Mouse (Mus musculus): ENCODE data around the gene Ksr1. TPM values are rescaled to one million over a fixed set of nuclear protein-coding genes. Genes with fewer than 3 reads are reported as not detected.

Gene Ksr1
- polyA plus RNA-seq, 1 experiment: 28.1 TPM

GRCm38 (mm10) chr11:79033021-79033420 is 113.2 kb downstream of the Ksr1 start:
- Histone ChIP-seq H3K36me3 (ENCODE audit: control insufficient read depth, insufficient read depth, low read length) (no peaks in the 10 kb centered on the region), H3K27ac (ENCODE audit: control insufficient read depth, insufficient read depth, low read length) (no peak overlapping the region), H3K27me3 (ENCODE audit: control insufficient read depth, insufficient read depth, low read length) (no peaks in the 10 kb centered on the region), H3K4me3 (ENCODE audit: control insufficient read depth, insufficient read depth, low read length) (no peak overlapping the region), H3K4me1 (replicated peaks; ENCODE audit: control insufficient read depth, insufficient read depth, low read length) (peaks cover 19% of the 10 kb centered on the region)
- 89% methylated on average over 12 of the region's 12 CpGs for WGBS
- TF ChIP-seq CTCF (IDR thresholded peaks at IDR 0.05; ENCODE audit: borderline replicate concordance, control insufficient read depth, extremely low read depth, insufficient read depth, low read length, poor library complexity) (no peak), POLR2A (IDR thresholded peaks at IDR 0.05; ENCODE audit: control insufficient read depth, extremely low read depth, insufficient read depth, low read length, poor library complexity) (no peak)
- no peak for DNase-seq

GRCm38 (mm10) chr11:79031452-79031746 is 114.8 kb downstream of the Ksr1 start:
- 91% methylated on average over 5 of the region's 5 CpGs for WGBS
- no peak for DNase-seq
- H3K27ac ChIP-seq (ENCODE audit: control insufficient read depth, insufficient read depth, low read length): no peak overlapping the region
- H3K4me1 ChIP-seq (replicated peaks; ENCODE audit: control insufficient read depth, insufficient read depth, low read length): peaks cover 19% of the 10 kb centered on the region
- H3K36me3 ChIP-seq (ENCODE audit: control insufficient read depth, insufficient read depth, low read length): no peaks in the 10 kb centered on the region
- no peaks in the 10 kb centered on the region for H3K27me3 ChIP-seq (ENCODE audit: control insufficient read depth, insufficient read depth, low read length)
- H3K4me3 ChIP-seq (ENCODE audit: control insufficient read depth, insufficient read depth, low read length): no peak overlapping the region
- TF ChIP-seq POLR2A (IDR thresholded peaks at IDR 0.05; ENCODE audit: control insufficient read depth, extremely low read depth, insufficient read depth, low read length, poor library complexity) (no peak), CTCF (IDR thresholded peaks at IDR 0.05; ENCODE audit: borderline replicate concordance, control insufficient read depth, extremely low read depth, insufficient read depth, low read length, poor library complexity) (no peak)

DNA sequence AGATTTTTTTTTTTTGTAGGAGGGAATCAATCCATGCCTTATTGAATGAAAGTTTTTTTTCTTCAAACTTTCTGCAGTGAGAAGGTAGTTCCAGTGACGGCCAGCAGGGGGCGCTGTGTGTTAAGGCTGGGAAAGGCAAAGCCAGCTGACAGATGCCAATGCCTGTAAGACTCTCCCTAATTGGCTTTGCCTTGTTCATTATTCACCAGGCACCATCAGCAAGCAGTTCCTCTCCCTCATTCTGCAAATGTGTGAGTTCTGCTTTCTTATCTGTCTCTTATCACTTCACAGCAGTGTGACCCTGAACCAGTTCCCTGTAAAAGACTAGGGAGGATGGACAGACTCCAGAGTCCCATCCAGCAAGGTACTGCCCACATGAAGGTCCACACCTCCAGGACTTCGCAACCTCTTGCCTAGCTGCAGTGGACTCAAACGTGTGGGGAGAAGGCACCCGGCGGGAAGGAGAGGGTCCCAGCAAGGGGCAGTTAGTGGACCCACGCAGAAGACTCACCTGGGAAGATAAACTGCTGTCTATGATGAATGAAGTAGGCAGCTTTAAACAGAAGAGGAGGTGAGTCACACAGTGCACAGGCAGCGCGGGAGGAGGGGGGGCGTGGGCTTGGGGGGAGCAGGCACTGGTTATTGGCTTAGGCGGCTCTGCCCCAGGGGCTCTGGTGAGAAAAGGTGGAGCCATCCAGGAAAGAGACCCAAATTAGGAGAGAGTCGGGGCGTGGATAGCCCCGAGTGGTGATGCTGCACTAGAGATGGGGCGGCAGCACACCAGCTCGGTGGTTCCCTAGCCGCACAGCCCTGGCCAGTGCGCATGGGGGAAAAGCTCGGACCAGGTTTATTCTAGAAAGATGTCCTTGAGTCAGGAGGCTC is 115.4 kb downstream of the Ksr1 start:
- H3K27ac ChIP-seq (ENCODE audit: control insufficient read depth, insufficient read depth, low read length): no peak overlapping the region
- peaks cover 19% of the 10 kb centered on the region for H3K4me1 ChIP-seq (replicated peaks; ENCODE audit: control insufficient read depth, insufficient read depth, low read length)
- TF ChIP-seq CTCF (IDR thresholded peaks at IDR 0.05; ENCODE audit: borderline replicate concordance, control insufficient read depth, extremely low read depth, insufficient read depth, low read length, poor library complexity) (peak; percentile 63; the same call in 1 of the 2 replicates), POLR2A (IDR thresholded peaks at IDR 0.05; ENCODE audit: control insufficient read depth, extremely low read depth, insufficient read depth, low read length, poor library complexity) (no peak)
- H3K36me3 ChIP-seq (ENCODE audit: control insufficient read depth, insufficient read depth, low read length): no peaks in the 10 kb centered on the region
- no peaks in the 10 kb centered on the region for H3K27me3 ChIP-seq (ENCODE audit: control insufficient read depth, insufficient read depth, low read length)
- peak; percentile 86 for DNase-seq
- no peak overlapping the region for H3K4me3 ChIP-seq (ENCODE audit: control insufficient read depth, insufficient read depth, low read length)
- WGBS: 76% methylated on average over 19 of the region's 19 CpGs

- no peak for TF ChIP-seq CTCF (IDR thresholded peaks at IDR 0.05; ENCODE audit: borderline replicate concordance, control insufficient read depth, extremely low read depth, insufficient read depth, low read length, poor library complexity)
- TF ChIP-seq POLR2A (IDR thresholded peaks at IDR 0.05; ENCODE audit: control insufficient read depth, extremely low read depth, insufficient read depth, low read length, poor library complexity): no peak
- H3K27ac ChIP-seq (ENCODE audit: control insufficient read depth, insufficient read depth, low read length): peak overlapping the region; percentile 92
- no peaks in the 10 kb centered on the region for H3K36me3 ChIP-seq (ENCODE audit: control insufficient read depth, insufficient read depth, low read length)
These were observed 122.5 kb downstream of the Ksr1 start for GRCm38 (mm10) chr11:79023751-79024150.

GRCm38 (mm10) chr11:79023342-79023741 is 122.9 kb downstream of the Ksr1 start:
- DNase-seq: peak; percentile 84
- Histone ChIP-seq H3K4me3 (ENCODE audit: control insufficient read depth, insufficient read depth, low read length) (peak overlapping the region; percentile 82), H3K27ac (ENCODE audit: control insufficient read depth, insufficient read depth, low read length) (peak overlapping the region; percentile 99), H3K4me1 (replicated peaks; ENCODE audit: control insufficient read depth, insufficient read depth, low read length) (peaks cover 39% of the 10 kb centered on the region), H3K36me3 (ENCODE audit: control insufficient read depth, insufficient read depth, low read length) (no peaks in the 10 kb centered on the region), H3K27me3 (ENCODE audit: control insufficient read depth, insufficient read depth, low read length) (no peaks in the 10 kb centered on the region)
- peak; percentile 84; the same call in 1 of the 2 replicates for TF ChIP-seq POLR2A (IDR thresholded peaks at IDR 0.05; ENCODE audit: control insufficient read depth, extremely low read depth, insufficient read depth, low read length, poor library complexity)
- 0 out of 2 replicates have a peak, but pooled peaks have one; percentile 21 for TF ChIP-seq CTCF (IDR thresholded peaks at IDR 0.05; ENCODE audit: borderline replicate concordance, control insufficient read depth, extremely low read depth, insufficient read depth, low read length, poor library complexity)
- 2% methylated on average over 7 of the region's 7 CpGs for whole genome bisulfite sequencing

More at GRCm38 (mm10) chr11:79023751-79024150, 122.5 kb downstream of the Ksr1 start:
- Histone ChIP-seq H3K4me3 (ENCODE audit: control insufficient read depth, insufficient read depth, low read length) (peak overlapping the region; percentile 82), H3K27me3 (ENCODE audit: control insufficient read depth, insufficient read depth, low read length) (no peaks in the 10 kb centered on the region), H3K4me1 (replicated peaks; ENCODE audit: control insufficient read depth, insufficient read depth, low read length) (peaks cover 39% of the 10 kb centered on the region)
- no peak for DNase-seq
- WGBS: 24% methylated on average over 6 of the region's 6 CpGs

- Histone ChIP-seq H3K4me3 (ENCODE audit: control insufficient read depth, insufficient read depth, low read length) (peak overlapping the region; percentile 39), H3K4me1 (replicated peaks; ENCODE audit: control insufficient read depth, insufficient read depth, low read length) (peaks cover 39% of the 10 kb centered on the region), H3K27ac (ENCODE audit: control insufficient read depth, insufficient read depth, low read length) (peak overlapping the region; percentile 99), H3K36me3 (ENCODE audit: control insufficient read depth, insufficient read depth, low read length) (no peaks in the 10 kb centered on the region), H3K27me3 (ENCODE audit: control insufficient read depth, insufficient read depth, low read length) (no peaks in the 10 kb centered on the region)
- WGBS: 7% methylated on average over 4 of the region's 4 CpGs
- DNase-seq: peak; percentile 47
- no peak for TF ChIP-seq POLR2A (IDR thresholded peaks at IDR 0.05; ENCODE audit: control insufficient read depth, extremely low read depth, insufficient read depth, low read length, poor library complexity)
- TF ChIP-seq CTCF (IDR thresholded peaks at IDR 0.05; ENCODE audit: borderline replicate concordance, control insufficient read depth, extremely low read depth, insufficient read depth, low read length, poor library complexity): no peak
These were observed 123.4 kb downstream of the Ksr1 start for GRCm38 (mm10) chr11:79022836-79023235.
